Mouse (Mus musculus) liver, embryonic 16.5 days (tissue): Measurements from ENCODE around the gene Fbxl4. TPM values are rescaled to one million over a fixed set of nuclear protein-coding genes. Genes with fewer than 3 reads are reported as not detected.
"Not testable (repeated sequence)": the region's sequence is repeated elsewhere in the genome, so short reads cannot be mapped to it uniquely, and the experiment has no call there.

Experiments
- ATAC-seq: fragments of 200-750 bp; cut with Nextera tagmentation; 2 replicates; pipeline ENCODE4 v1.8.0; 2017; ENCODE audit warnings: low read depth, mild to moderate bottlenecking, moderate number of reproducible peaks, moderate library complexity
- H3K27ac ChIP-seq: fragments of 300-500 bp; sonication (generic); 2 replicates; pipeline ENCODE4 v1.5.1; 2014; ENCODE audit warnings: mild to moderate bottlenecking, low read length
- H3K27me3 ChIP-seq: fragments of 300-500 bp; sonication (generic); 2 replicates; pipeline ENCODE4 v1.6.1; 2014; ENCODE audit warnings: low read depth, low read length, mixed read lengths; ENCODE audit not compliant: control insufficient read depth, insufficient read depth
- H3K36me3 ChIP-seq: fragments of 300-500 bp; sonication (generic); 2 replicates; pipeline ENCODE4 v1.6.1; 2014; ENCODE audit warnings: mild to moderate bottlenecking; ENCODE audit not compliant: control insufficient read depth, insufficient read depth
- H3K4me1 ChIP-seq: fragments of 300-500 bp; sonication (generic); 2 replicates; pipeline ENCODE4 v1.6.1; 2014; ENCODE audit warnings: low read depth, low read length, mixed read lengths; ENCODE audit not compliant: control insufficient read depth
- H3K4me2 ChIP-seq: fragments of 300-500 bp; sonication (generic); 2 replicates; pipeline ENCODE4 v1.6.1; 2014; ENCODE audit warnings: low read depth, low read length, mixed read lengths
- H3K4me3 ChIP-seq: fragments of 300-500 bp; sonication (generic); 2 replicates; pipeline ENCODE4 v1.5.1; 2014; ENCODE audit warnings: low read depth, mild to moderate bottlenecking, low read length
- H3K9ac ChIP-seq: fragments of 300-500 bp; sonication (generic); 2 replicates; pipeline ENCODE4 v1.6.1; 2014; ENCODE audit warnings: low read depth, low read length
- H3K9me3 ChIP-seq: fragments of 300-500 bp; sonication (generic); replicated peaks from 2 replicates; pipeline ENCODE4 v1.6.1; 2016; ENCODE audit warnings: low read length; ENCODE audit not compliant: control insufficient read depth
- WGBS: fragments of 180-500 bp; shearing (Covaris S2); extraction: QIAGEN DNeasy Blood & Tissue Kit; methylation state at CpG from one replicate; pipeline ENCODE4 v1.1.7; 2014; ENCODE audit not compliant: insufficient replicate concordance; 5-methylcytosine and 5-hydroxymethylcytosine counted together
- polyA plus RNA-seq: library from polyadenylated mRNA; unstranded; fragments of >200 nt; fragmentation: Nextera tagmentation; extraction: Ambion mirVana; gene quantifications from 2 replicates; pipeline ENCODE4 v1.2.1, GENCODE M21; 2015

Fbxl4 gene
- polyA plus RNA-seq, result 3.9 and 4.9 TPM in 2 replicates

DNA sequence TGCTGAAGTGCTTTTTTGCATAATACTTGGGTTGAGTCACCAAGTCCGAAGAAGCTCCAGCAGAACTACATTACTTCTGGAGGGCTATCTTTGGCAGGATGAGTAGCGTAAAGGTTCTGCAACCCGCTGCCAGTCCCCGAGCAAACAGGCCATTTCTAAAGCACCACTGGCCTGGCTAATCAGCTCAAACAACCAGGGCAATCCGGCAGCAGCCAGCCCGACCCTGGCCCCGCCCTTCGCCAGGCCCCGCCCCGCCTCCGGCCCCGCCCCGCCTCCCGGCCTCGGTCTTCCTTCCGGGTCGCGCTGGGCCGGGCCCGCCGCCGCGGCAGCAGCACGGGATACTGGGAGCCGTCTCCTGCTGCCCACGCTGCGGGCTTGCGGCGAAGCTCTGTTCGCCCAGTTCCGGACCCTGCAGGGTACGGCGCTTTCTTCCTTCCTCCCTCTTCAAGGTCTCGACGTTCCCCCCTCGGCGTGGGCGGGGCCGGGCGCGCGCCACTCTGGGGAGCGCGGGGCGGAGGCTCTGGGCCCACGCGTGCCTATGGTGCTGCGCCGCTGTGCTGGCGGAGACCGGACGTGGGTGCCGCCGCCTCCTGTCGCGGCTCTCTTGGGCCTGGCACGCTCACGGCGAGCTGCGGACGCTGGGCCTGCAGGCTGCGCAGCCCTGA lies at the start of gene Fbxl4:
Gene Fbxl4 (plus strand): TSS at position 278 of the 665 bp plus-strand sequence.
- H3K4me3 ChIP-seq, result peak within 1 kb of the TSS; percentile 85

GRCm38 (mm10) chr4:22314564-22314963 lies 42.8 kb upstream of the Fbxl4 start:
- WGBS, result 56% methylated on average over 3 of the region's 3 CpGs
- Histone ChIP-seq H3K9me3 (no peaks in the 10 kb centered on the region), H3K27me3 (no peaks in the 10 kb centered on the region), H3K4me1 (no peaks in the 10 kb centered on the region), H3K9ac (no peak overlapping the region), H3K27ac (no peak overlapping the region), H3K36me3 (no peaks in the 10 kb centered on the region), H3K4me2 (no peak overlapping the region), H3K4me3 (no peak overlapping the region)
- no peak for ATAC-seq

More for the DNA sequence above, at the start of gene Fbxl4:
- Histone ChIP-seq H3K27me3 (no peaks in the 10 kb centered on the region), H3K9me3 (no peaks in the 10 kb centered on the region), H3K27ac (peak within 1 kb of the TSS; percentile 81), H3K4me2 (peak within 1 kb of the TSS; percentile 82), H3K4me1 (peaks cover 9% of the 10 kb centered on the region), H3K36me3 (no peaks in the 10 kb centered on the region), H3K9ac (peak within 1 kb of the TSS; percentile 81)
- under 1% methylated on average over 61 of the region's 62 CpGs for WGBS
- peak; percentile 96 for ATAC-seq

DNA sequence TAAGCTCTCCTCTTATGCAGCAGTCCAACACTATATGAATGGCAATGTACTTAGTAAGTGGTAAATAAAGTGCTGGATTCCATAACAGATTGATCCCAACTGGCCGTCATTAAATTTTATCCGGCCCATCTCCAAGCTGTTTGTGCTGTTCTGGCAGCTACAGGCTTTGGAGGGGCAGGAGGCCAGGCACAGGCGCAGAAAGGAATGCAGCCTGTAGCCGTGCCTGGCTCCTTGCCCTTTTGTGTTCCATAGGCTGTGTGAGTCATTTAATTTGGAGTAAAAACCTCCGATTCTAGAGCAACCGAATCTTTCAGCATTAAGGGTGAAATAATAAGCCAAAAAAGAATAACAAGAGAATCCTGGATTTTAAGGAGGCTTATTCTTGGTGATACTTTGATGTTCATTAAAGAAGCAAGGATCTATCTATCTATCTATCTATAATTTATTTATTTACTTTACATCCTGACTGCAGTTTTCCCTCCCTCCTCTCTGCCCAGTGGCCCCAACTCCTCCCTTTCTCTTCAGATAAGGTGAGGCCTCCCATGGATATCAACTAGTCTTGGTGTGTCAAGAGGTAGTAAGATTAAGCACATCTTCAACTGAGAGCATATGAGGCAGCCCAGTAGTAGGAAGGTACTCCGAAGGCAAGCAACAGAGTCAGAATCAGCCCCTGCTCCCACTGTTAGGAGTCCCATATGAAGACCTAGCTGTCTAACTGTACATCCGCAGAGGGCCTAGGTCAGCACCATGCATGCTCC lies 14.3 kb upstream of the Fbxl4 start:
- Histone ChIP-seq H3K4me3 (no peak overlapping the region), H3K4me2 (no peak overlapping the region), H3K9me3 (no peaks in the 10 kb centered on the region), H3K36me3 (no peaks in the 10 kb centered on the region), H3K27ac (no peak overlapping the region), H3K9ac (no peak overlapping the region), H3K4me1 (no peaks in the 10 kb centered on the region), H3K27me3 (no peaks in the 10 kb centered on the region)
- 67% methylated on average over 8 of the region's 8 CpGs for WGBS
- ATAC-seq, result no peak

- H3K4me1 ChIP-seq, H3K36me3 ChIP-seq, ATAC-seq, H3K27ac ChIP-seq, H3K27me3 ChIP-seq, H3K4me3 ChIP-seq, H3K9ac ChIP-seq, H3K4me2 ChIP-seq, H3K9me3 ChIP-seq: not testable (repeated sequence)
- 58% methylated on average over 4 of the region's 4 CpGs for WGBS
Observed at GRCm38 (mm10) chr4:22349086-22349485, 8.3 kb upstream of the Fbxl4 start.

- H3K4me2 ChIP-seq, result peak overlapping the region; percentile 82
- no peaks in the 10 kb centered on the region for H3K9me3 ChIP-seq
- H3K27ac ChIP-seq, result peak overlapping the region; percentile 81
- H3K36me3 ChIP-seq, result no peaks in the 10 kb centered on the region
- WGBS, result 4% methylated on average over 10 of the region's 10 CpGs
- peak overlapping the region; percentile 85 for H3K4me3 ChIP-seq
- peak overlapping the region; percentile 81 for H3K9ac ChIP-seq
- H3K4me1 ChIP-seq, result peaks cover 9% of the 10 kb centered on the region
- H3K27me3 ChIP-seq, result no peaks in the 10 kb centered on the region
- peak; percentile 14 for ATAC-seq
Observed at GRCm38 (mm10) chr4:22357931-22358300, 573 bp downstream of the Fbxl4 start.

DNA sequence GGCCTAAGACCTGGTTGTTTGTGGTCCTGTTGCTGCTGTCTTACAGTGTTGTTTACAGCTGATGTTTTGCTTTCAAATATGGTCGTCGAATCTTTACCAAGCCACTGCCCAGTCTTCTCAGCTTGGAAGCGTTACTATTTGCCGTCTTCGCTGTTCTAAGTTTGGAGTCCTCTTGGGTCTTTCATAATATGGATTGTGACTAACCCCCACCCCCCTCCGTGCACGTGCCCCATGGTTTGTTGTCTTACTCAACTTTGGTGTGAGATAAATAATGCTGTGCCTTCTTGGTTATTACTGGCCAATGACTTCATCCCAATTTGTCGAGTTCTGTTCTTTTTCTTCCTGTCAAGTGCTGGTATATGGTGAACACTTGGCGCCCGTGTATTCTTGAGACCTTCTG lies 1.1 kb downstream of the Fbxl4 start:
- H3K4me1 ChIP-seq, result peaks cover 9% of the 10 kb centered on the region
- no peaks in the 10 kb centered on the region for H3K27me3 ChIP-seq
- H3K4me3 ChIP-seq, result peak overlapping the region; percentile 85; the same call in 1 of the 2 replicates
- H3K9me3 ChIP-seq, result no peaks in the 10 kb centered on the region
- ATAC-seq, result no peak
- 68% methylated on average over 10 of the region's 10 CpGs for whole genome bisulfite sequencing
- peak overlapping the region; percentile 82 for H3K4me2 ChIP-seq
- H3K9ac ChIP-seq, result peak overlapping the region; percentile 81
- H3K27ac ChIP-seq, result no peak overlapping the region
- no peaks in the 10 kb centered on the region for H3K36me3 ChIP-seq

GRCm38 (mm10) chr4:22367368-22367767 lies 10.0 kb downstream of the Fbxl4 start:
- no peak overlapping the region for H3K4me3 ChIP-seq
- WGBS, result 64% methylated on average over 5 of the region's 5 CpGs
- H3K4me1 ChIP-seq, result no peaks in the 10 kb centered on the region
- no peak for ATAC-seq
- no peak overlapping the region for H3K9ac ChIP-seq
- H3K9me3 ChIP-seq, result no peaks in the 10 kb centered on the region
- no peaks in the 10 kb centered on the region for H3K27me3 ChIP-seq
- no peaks in the 10 kb centered on the region for H3K36me3 ChIP-seq
- H3K4me2 ChIP-seq, result no peak overlapping the region
- H3K27ac ChIP-seq, result no peak overlapping the region

DNA sequence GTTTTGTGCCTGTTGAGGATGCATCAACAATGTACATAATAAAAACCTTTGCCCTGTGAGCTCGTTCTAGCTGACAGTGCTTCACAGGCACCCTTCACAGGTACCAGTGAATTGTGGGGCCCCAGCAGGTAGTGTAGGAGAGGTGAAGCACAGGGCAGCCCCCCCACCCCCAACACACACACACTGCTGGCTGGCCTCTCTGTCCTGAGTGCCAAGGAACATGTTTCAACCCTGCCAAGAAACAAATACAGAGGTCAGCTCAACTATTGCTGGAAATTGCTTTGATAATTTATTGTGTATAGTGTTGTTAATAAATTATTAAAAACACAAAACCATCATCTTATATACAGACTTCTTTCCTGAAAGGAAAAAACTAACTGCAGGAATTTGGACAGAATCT lies 21.2 kb downstream of the Fbxl4 start:
- Histone ChIP-seq H3K36me3 (no peaks in the 10 kb centered on the region), H3K4me3 (no peak overlapping the region), H3K4me2 (no peak overlapping the region), H3K4me1 (no peaks in the 10 kb centered on the region), H3K9me3 (no peaks in the 10 kb centered on the region), H3K27ac (no peak overlapping the region), H3K27me3 (no peaks in the 10 kb centered on the region), H3K9ac (no peak overlapping the region)
- whole genome bisulfite sequencing, result 39% methylated on average over 1 of the region's 1 CpGs
- no peak for ATAC-seq

- no peak overlapping the region for H3K4me3 ChIP-seq
- ATAC-seq, result no peak
- H3K4me1 ChIP-seq, result no peaks in the 10 kb centered on the region
- H3K27me3 ChIP-seq, result no peaks in the 10 kb centered on the region
- H3K36me3 ChIP-seq, result no peaks in the 10 kb centered on the region
- no peak overlapping the region for H3K4me2 ChIP-seq
- WGBS, result 42% methylated on average over 6 of the region's 6 CpGs
- no peak overlapping the region for H3K9ac ChIP-seq
- no peak overlapping the region for H3K27ac ChIP-seq
- H3K9me3 ChIP-seq, result no peaks in the 10 kb centered on the region
Observed at GRCm38 (mm10) chr4:22380646-22381045, 23.3 kb downstream of the Fbxl4 start.
